Comparison of ENCODE assay signal across 20 mouse cellular contexts in the genomic region with DNA sequence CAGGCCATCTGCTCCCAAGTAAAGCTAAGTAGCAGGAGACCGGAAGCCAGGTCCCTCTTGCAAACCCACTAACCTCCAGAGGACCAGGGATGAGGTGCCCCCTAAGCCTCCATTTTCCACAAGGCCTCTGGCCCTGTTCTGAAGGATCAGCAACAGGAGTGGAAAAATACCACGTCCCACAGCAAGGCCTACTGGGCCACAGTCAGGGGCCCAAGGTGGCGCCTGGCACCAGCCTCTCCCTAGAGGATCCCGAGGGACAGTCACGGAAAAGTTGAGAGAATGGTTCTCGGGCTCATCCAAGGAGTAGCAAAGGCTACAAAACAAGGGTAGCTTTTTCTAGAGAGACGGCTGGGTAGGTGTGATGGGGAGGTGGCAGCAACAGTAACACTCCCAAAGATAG. TPM values are rescaled to one million over a fixed set of nuclear protein-coding genes. Genes with fewer than 3 reads are reported as not detected.
A peak's percentile ranks its signal among the peaks of the same experiment; 100 is the strongest.
DNase-seq lines count a peak whose midpoint lies in the region; ATAC-seq and TF ChIP-seq lines count a peak whose summit lies in the region.
"Had no signal": no experiment of that assay in that cellular context is flagged by ENCODE, and none has a peak within 500 bp of the region (broad histone marks: within the 10 kb centered on the region; RNA-seq: fewer than 3 reads in every experiment).

No protein-coding gene starts in this region.

- peaks cover 7% of the 10 kb centered on the region; the same call in 1 of the 2 replicates for H3K4me1 ChIP-seq in heart, embryonic 10.5 days
- no peaks in the 10 kb centered on the region for H3K4me1 ChIP-seq in heart, embryonic 11.5 days (ENCODE audit: control insufficient read depth, insufficient read depth, low read length)
- peaks cover 24% of the 10 kb centered on the region for H3K4me1 ChIP-seq in embryonic facial prominence, embryonic 10.5 days
- H3K4me1 ChIP-seq in stomach, postnatal 0 days (replicated peaks; ENCODE audit: control insufficient read depth, insufficient read depth): peaks cover 10% of the 10 kb centered on the region; the same call in 1 of the 2 replicates
- H3K4me1 ChIP-seq: hindbrain, embryonic 15.5 days; limb, embryonic 12.5 days had no signal

- no peaks in the 10 kb centered on the region for H3K9me3 ChIP-seq in heart, embryonic 10.5 days
- H3K9me3 ChIP-seq in heart, embryonic 11.5 days (replicated peaks; ENCODE audit: control insufficient read depth, low read length): no peaks in the 10 kb centered on the region
- no peaks in the 10 kb centered on the region for H3K9me3 ChIP-seq in embryonic facial prominence, embryonic 10.5 days
- no peaks in the 10 kb centered on the region for H3K9me3 ChIP-seq in stomach, postnatal 0 days (ENCODE audit: control insufficient read depth, low read length)
- H3K9me3 ChIP-seq: embryonic facial prominence, embryonic 15.5 days; hindbrain, embryonic 15.5 days; limb, embryonic 12.5 days; liver, embryonic 13.5 days; midbrain, embryonic 13.5 days; neural tube, embryonic 13.5 days had no signal

- 87% methylated on average over 7 of the region's 7 CpGs for WGBS in heart, embryonic 10.5 days
- 87% methylated on average over 7 of the region's 7 CpGs for WGBS in heart, embryonic 11.5 days (ENCODE audit: insufficient replicate concordance)
- 87% methylated on average over 7 of the region's 7 CpGs for WGBS in embryonic facial prominence, embryonic 10.5 days
- 72% methylated on average over 7 of the region's 7 CpGs for WGBS in stomach, postnatal 0 days

- no peak for DNase-seq in heart, embryonic 10.5 days (ENCODE audit: low spot score)
- no peak for DNase-seq in left cerebral cortex, adult 2 months (ENCODE audit: extremely low spot score in 1 of 2, low spot score in 2 of 2)
- no peak for DNase-seq in left cerebral cortex, postnatal 10 days (ENCODE audit: extremely low spot score in 1 of 2, low spot score in 2 of 2)
- DNase-seq in embryonic facial prominence, embryonic 10.5 days (ENCODE audit: low spot score): no peak
- DNase-seq in stomach, postnatal 0 days (ENCODE audit: low spot score): no peak
- DNase-seq in thymus, postnatal 36 days: no peak
- DNase-seq: adrenal gland, postnatal 25 days; cerebellum, adult 18-20 months; cerebellum, postnatal 25 days; embryo, embryonic 11 days; forebrain, postnatal 0 days; liver, embryonic 13.5 days; right cerebral cortex, adult 18-20 months; thymus, adult 18-20 months had no signal

- H3K4me3 ChIP-seq in heart, embryonic 10.5 days: no peak overlapping the region
- no peak overlapping the region for H3K4me3 ChIP-seq in heart, embryonic 11.5 days (ENCODE audit: low read depth, low read length)
- no peak overlapping the region for H3K4me3 ChIP-seq in left cerebral cortex, adult 2 months
- no peak overlapping the region for H3K4me3 ChIP-seq in embryonic facial prominence, embryonic 10.5 days
- no peak overlapping the region for H3K4me3 ChIP-seq in stomach, postnatal 0 days (ENCODE audit: low read depth, low read length)
- H3K4me3 ChIP-seq: embryonic facial prominence, embryonic 15.5 days; hindbrain, embryonic 15.5 days; limb, embryonic 12.5 days; liver, embryonic 13.5 days; midbrain, embryonic 13.5 days; neural tube, embryonic 13.5 days had no signal

- peak overlapping the region; percentile 32; the same call in 1 of the 2 replicates for H3K27ac ChIP-seq in heart, embryonic 10.5 days
- no peak overlapping the region for H3K27ac ChIP-seq in heart, embryonic 11.5 days (ENCODE audit: low read depth, low read length)
- peak overlapping the region; percentile 66 for H3K27ac ChIP-seq in left cerebral cortex, adult 2 months
- H3K27ac ChIP-seq in embryonic facial prominence, embryonic 10.5 days (replicated peaks): peak overlapping the region; percentile 51; the same call in 1 of the 2 replicates
- H3K27ac ChIP-seq in stomach, postnatal 0 days (replicated peaks): peak overlapping the region; percentile 8
- H3K27ac ChIP-seq: embryonic facial prominence, embryonic 15.5 days; hindbrain, embryonic 15.5 days; limb, embryonic 12.5 days; liver, embryonic 13.5 days; midbrain, embryonic 13.5 days; neural tube, embryonic 13.5 days had no signal

- H3K4me2 ChIP-seq in heart, embryonic 11.5 days: no peak overlapping the region
- H3K4me2 ChIP-seq in stomach, postnatal 0 days (replicated peaks; ENCODE audit: low read depth): no peak overlapping the region
- H3K4me2 ChIP-seq: embryonic facial prominence, embryonic 15.5 days; hindbrain, embryonic 15.5 days; limb, embryonic 12.5 days; liver, embryonic 13.5 days; midbrain, embryonic 13.5 days; neural tube, embryonic 13.5 days had no signal

- TF ChIP-seq CTCF in left cerebral cortex, adult 2 months (IDR thresholded peaks at IDR 0.05): no peak
- no peak for TF ChIP-seq CTCF in stomach, postnatal 0 days (IDR thresholded peaks at IDR 0.05; ENCODE audit: low read depth)

- no peak for ATAC-seq in heart, embryonic 11.5 days (replicated peaks; ENCODE audit: insufficient number of reproducible peaks, low FRiP score, low TSS enrichment)
- ATAC-seq in stomach, postnatal 0 days (ENCODE audit: low FRiP score, low TSS enrichment): no peak
- ATAC-seq: forebrain, postnatal 0 days; midbrain, embryonic 13.5 days had no signal

- no peak for TF ChIP-seq EP300 in stomach, postnatal 0 days (optimal IDR thresholded peaks at IDR 0.05)

- no peaks in the 10 kb centered on the region for H3K27me3 ChIP-seq in heart, embryonic 10.5 days (ENCODE audit: insufficient read depth, poor library complexity, severe bottlenecking)
- H3K27me3 ChIP-seq in heart, embryonic 11.5 days (ENCODE audit: control insufficient read depth, insufficient read depth, low read length): no peaks in the 10 kb centered on the region
- no peaks in the 10 kb centered on the region for H3K27me3 ChIP-seq in embryonic facial prominence, embryonic 10.5 days (replicated peaks; ENCODE audit: low read depth, poor library complexity, severe bottlenecking)
- no peaks in the 10 kb centered on the region for H3K27me3 ChIP-seq in stomach, postnatal 0 days (ENCODE audit: control insufficient read depth, insufficient read depth, low read length)
- H3K27me3 ChIP-seq: embryonic facial prominence, embryonic 15.5 days; hindbrain, embryonic 15.5 days; limb, embryonic 12.5 days; liver, embryonic 13.5 days; midbrain, embryonic 13.5 days; neural tube, embryonic 13.5 days had no signal

- H3K36me3 ChIP-seq in heart, embryonic 10.5 days: peaks cover 91% of the 10 kb centered on the region
- peaks cover 17% of the 10 kb centered on the region for H3K36me3 ChIP-seq in heart, embryonic 11.5 days (ENCODE audit: control insufficient read depth, insufficient read depth, low read length)
- peaks cover 98% of the 10 kb centered on the region for H3K36me3 ChIP-seq in embryonic facial prominence, embryonic 10.5 days (replicated peaks)
- H3K36me3 ChIP-seq in stomach, postnatal 0 days (ENCODE audit: control insufficient read depth, insufficient read depth, low read length): peaks cover 18% of the 10 kb centered on the region

- intact Hi-C loops in left cerebral cortex, adult 2 months (cut with DNase I): no loop called here
- intact Hi-C loops in left cerebral cortex, postnatal 10 days (cut with DNase I): no loop called here

- no peak overlapping the region for H3K9ac ChIP-seq in heart, embryonic 11.5 days (ENCODE audit: low read depth, low read length)
- H3K9ac ChIP-seq in stomach, postnatal 0 days (ENCODE audit: low read length): 0 out of 2 replicates have a peak overlapping the region, but pooled peaks have one; percentile 5
- H3K9ac ChIP-seq: embryonic facial prominence, embryonic 15.5 days; forebrain, postnatal 0 days; hindbrain, embryonic 15.5 days; limb, embryonic 12.5 days; liver, embryonic 13.5 days; midbrain, embryonic 13.5 days; neural tube, embryonic 13.5 days had no signal

RNA-seq across cellular contexts. Expression of a gene that starts 53.6 kb away (rescaled TPM):
- polyA plus RNA-seq in heart, embryonic 10.5 days (2016; fragmentation: Nextera tagmentation; extraction: Ambion mirVana): 56.6 and 69.3 TPM in 2 replicates
- 54.7 and 63.0 TPM in 2 replicates for polyA plus RNA-seq in heart, embryonic 11.5 days (2014; fragmentation: Nextera tagmentation; extraction: Ambion mirVana)
- 100 to 1,000 TPM; 127 to 147 TPM for total RNA-seq in left cerebral cortex, adult 2 months (2021)
- total RNA-seq in left cerebral cortex, postnatal 10 days (2021): 100 to 1,000 TPM; 198 to 215 TPM
- polyA plus RNA-seq in embryonic facial prominence, embryonic 10.5 days (2016; fragmentation: Nextera tagmentation; extraction: Ambion mirVana): 55.5 and 59.2 TPM in 2 replicates
- 55.3 and 66.5 TPM in 2 replicates for polyA plus RNA-seq in stomach, postnatal 0 days (2015; fragmentation: Nextera tagmentation; extraction: Ambion mirVana)
